In the genomic region with DNA sequence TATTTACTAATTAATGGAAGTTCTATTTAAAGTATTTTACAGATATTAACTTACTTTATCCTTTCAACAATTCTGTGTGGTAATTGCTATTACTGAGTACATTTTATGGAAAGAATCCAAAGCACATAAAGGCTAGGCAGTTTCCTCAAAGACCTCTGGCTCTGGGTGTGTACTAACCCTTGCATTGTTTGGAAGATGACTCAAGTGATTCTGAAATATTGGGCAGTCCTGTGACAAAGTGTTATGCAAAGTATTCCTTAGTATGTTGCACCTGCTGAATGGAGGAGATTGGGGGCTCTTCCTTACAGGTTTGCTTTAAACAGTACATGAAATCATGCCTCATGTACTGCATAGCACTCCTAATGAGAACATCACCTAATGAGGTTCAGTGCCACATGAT, we compare ENCODE assay signal across 18 mouse cellular contexts.
"Had no signal": no experiment of that assay in that cellular context is flagged by ENCODE, and none has a peak within 500 bp of the region (broad histone marks: within the 10 kb centered on the region; RNA-seq: fewer than 3 reads in every experiment).

No protein-coding gene starts in this region.

- H3K4me2 ChIP-seq: lung, embryonic 14.5 days; midbrain, embryonic 12.5 days; neural tube, embryonic 12.5 days had no signal

- ATAC-seq: midbrain, embryonic 16.5 days had no signal

- H3K9ac ChIP-seq: liver, embryonic 14.5 days; lung, embryonic 14.5 days; midbrain, embryonic 12.5 days; neural tube, embryonic 12.5 days had no signal

- H3K4me3 ChIP-seq: midbrain, embryonic 10.5 days; midbrain, embryonic 12.5 days; neural tube, embryonic 12.5 days had no signal

- H3K4me1 ChIP-seq: midbrain, embryonic 10.5 days; midbrain, embryonic 12.5 days; neural tube, embryonic 12.5 days had no signal

- H3K9me3 ChIP-seq: midbrain, embryonic 10.5 days; midbrain, embryonic 12.5 days; neural tube, embryonic 12.5 days had no signal

- H3K27ac ChIP-seq: liver, embryonic 14.5 days; midbrain, embryonic 10.5 days; midbrain, embryonic 12.5 days; neural tube, embryonic 12.5 days had no signal

- H3K27me3 ChIP-seq: midbrain, embryonic 12.5 days; neural tube, embryonic 12.5 days had no signal

- DNase-seq: lung, adult 18-20 months; lung, embryonic 14.5 days; lung, postnatal 10 days; lung, postnatal 4 days; midbrain, embryonic 14.5 days; retina, postnatal 1 day; right cerebral cortex, adult 18-20 months; right cerebral cortex, postnatal 25 days; right cerebral cortex, postnatal 4 days; spleen, adult 18-20 months; thymus, adult 18-20 months; thymus, postnatal 14 days; thymus, postnatal 36 days had no signal

- H3K36me3 ChIP-seq: midbrain, embryonic 10.5 days; midbrain, embryonic 12.5 days; neural tube, embryonic 12.5 days had no signal
